Mouse (Mus musculus): ENCODE measurements around the gene Apoc3. TPM values are rescaled to one million over a fixed set of nuclear protein-coding genes. Genes with fewer than 3 reads are reported as not detected.

The Apoc3 gene
- polyA plus RNA-seq (2015; fragmentation: Nextera tagmentation; extraction: Ambion mirVana): not detected in 2 replicates

DNA sequence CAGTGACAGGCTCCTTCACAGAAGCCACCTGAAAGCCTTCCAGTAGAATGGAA lies at the start of gene Apoc3:
Gene Apoc3, minus strand, starts transcription at position 41 of the 53 bp plus-strand sequence.
- H3K9me3 ChIP-seq: no peaks in the 10 kb centered on the region
- no peak within 1 kb of the TSS for H3K4me3 ChIP-seq (replicated peaks)
- H3K4me2 ChIP-seq (replicated peaks): no peak within 1 kb of the TSS
- H3K4me1 ChIP-seq (replicated peaks): peaks cover 4% of the 10 kb centered on the region
- no peak within 1 kb of the TSS for H3K9ac ChIP-seq (replicated peaks)
- H3K27me3 ChIP-seq: peaks cover 3% of the 10 kb centered on the region; the same call in 1 of the 2 replicates
- no peak for ATAC-seq
- no peak within 1 kb of the TSS for H3K27ac ChIP-seq
- H3K36me3 ChIP-seq: no peaks in the 10 kb centered on the region

DNA sequence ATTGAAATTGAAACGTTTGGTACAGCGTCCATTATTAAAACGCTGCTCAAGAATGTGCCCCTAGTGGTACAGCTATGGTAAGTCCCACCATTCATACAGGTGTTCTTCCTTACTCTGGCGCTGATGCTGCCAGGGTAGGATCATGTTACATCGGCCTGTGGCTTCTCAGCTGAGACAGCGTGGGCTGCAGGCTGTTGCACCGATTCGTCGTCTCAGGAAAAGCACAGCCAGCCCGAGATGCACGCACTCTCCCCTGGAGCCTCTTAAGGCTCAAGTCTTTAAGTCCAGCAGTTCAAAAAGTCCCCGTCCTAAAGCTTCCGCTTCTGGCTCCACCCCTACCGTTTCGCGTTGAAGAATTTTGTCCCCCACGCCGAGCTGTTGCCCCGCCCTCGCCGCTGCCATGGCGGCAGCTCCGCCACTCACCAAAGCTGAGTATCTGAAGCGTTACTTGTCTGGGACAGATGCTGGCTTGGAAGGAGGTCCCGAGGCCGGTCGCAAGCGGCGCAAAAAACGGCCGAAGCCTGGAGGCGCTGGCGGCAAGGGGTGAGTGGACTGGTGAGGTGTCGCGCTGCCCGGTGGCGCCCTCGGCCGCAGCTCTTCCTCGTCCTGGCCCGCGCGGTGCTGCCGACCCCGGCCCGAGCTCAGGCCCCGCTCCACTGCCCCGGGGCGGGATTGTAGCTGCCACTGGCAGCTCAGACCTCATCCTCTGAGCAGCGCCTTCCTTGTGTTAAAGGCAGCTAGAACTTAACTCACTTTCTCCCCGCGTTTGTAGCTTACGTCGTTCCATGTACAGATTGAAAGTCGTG lies 47.4 kb upstream of the Apoc3 start, which contains the start of gene Bud13:
Gene Bud13, plus strand, starts transcription at position 378 of the 806 bp plus-strand sequence.
- Histone ChIP-seq H3K4me3 (replicated peaks) (peak within 1 kb of the TSS; percentile 75), H3K36me3 (peaks cover 52% of the 10 kb centered on the region), H3K9ac (replicated peaks) (peak within 1 kb of the TSS; percentile 82), H3K4me1 (replicated peaks) (peaks cover 21% of the 10 kb centered on the region), H3K4me2 (replicated peaks) (peak within 1 kb of the TSS; percentile 74), H3K27ac (peak within 1 kb of the TSS; percentile 75), H3K27me3 (no peaks in the 10 kb centered on the region), H3K9me3 (no peaks in the 10 kb centered on the region)
- ATAC-seq: peak; percentile 93
- WGBS: 1% methylated on average over 55 of the region's 55 CpGs

GRCm38 (mm10) chr9:46274494-46274893 lies 39.1 kb upstream of the Apoc3 start:
- Histone ChIP-seq H3K9me3 (no peaks in the 10 kb centered on the region), H3K4me2 (replicated peaks) (peak overlapping the region; percentile 98; the same call in 1 of the 2 replicates), H3K9ac (replicated peaks) (no peak overlapping the region), H3K27ac (no peak overlapping the region), H3K36me3 (peaks cover 49% of the 10 kb centered on the region), H3K4me1 (replicated peaks) (peaks cover 16% of the 10 kb centered on the region), H3K4me3 (replicated peaks) (no peak overlapping the region), H3K27me3 (peaks cover 19% of the 10 kb centered on the region)
- 93% methylated on average over 9 of the region's 9 CpGs for WGBS
- no peak for ATAC-seq

GRCm38 (mm10) chr9:46272677-46273454 lies 37.4 kb upstream of the Apoc3 start, which contains the start of gene Zpr1:
TSS of gene Zpr1 (plus strand) at chr9:46273064.
- peak within 1 kb of the TSS; percentile 61 for H3K27ac ChIP-seq
- peak; percentile 98 for ATAC-seq

GRCm38 (mm10) chr9:46272070-46272469 lies 36.6 kb upstream of the Apoc3 start:
- ATAC-seq: no peak
- Histone ChIP-seq H3K4me3 (replicated peaks) (peak overlapping the region; percentile 84; the same call in 1 of the 2 replicates), H3K4me1 (replicated peaks) (peaks cover 16% of the 10 kb centered on the region), H3K9me3 (no peaks in the 10 kb centered on the region), H3K36me3 (peaks cover 27% of the 10 kb centered on the region), H3K4me2 (replicated peaks) (peak overlapping the region; percentile 98; the same call in 1 of the 2 replicates), H3K9ac (replicated peaks) (no peak overlapping the region), H3K27ac (no peak overlapping the region), H3K27me3 (peaks cover 25% of the 10 kb centered on the region)
- 92% methylated on average over 9 of the region's 9 CpGs for WGBS

More at GRCm38 (mm10) chr9:46272677-46273454, 37.4 kb upstream of the Apoc3 start, which contains the start of gene Zpr1:
- Histone ChIP-seq H3K4me3 (replicated peaks) (peak within 1 kb of the TSS; percentile 84), H3K4me2 (replicated peaks) (peak within 1 kb of the TSS; percentile 98), H3K9me3 (no peaks in the 10 kb centered on the region), H3K9ac (replicated peaks) (peak within 1 kb of the TSS; percentile 84), H3K36me3 (peaks cover 35% of the 10 kb centered on the region), H3K4me1 (replicated peaks) (peaks cover 16% of the 10 kb centered on the region), H3K27me3 (peaks cover 25% of the 10 kb centered on the region)
- 5% methylated on average over 45 of the region's 45 CpGs for WGBS

- no peak overlapping the region for H3K4me2 ChIP-seq (replicated peaks)
- H3K4me3 ChIP-seq (replicated peaks): no peak overlapping the region
- no peak overlapping the region for H3K9ac ChIP-seq (replicated peaks)
- peaks cover 25% of the 10 kb centered on the region for H3K27me3 ChIP-seq
- 93% methylated on average over 4 of the region's 4 CpGs for WGBS
- H3K9me3 ChIP-seq: no peaks in the 10 kb centered on the region
- H3K36me3 ChIP-seq: peaks cover 14% of the 10 kb centered on the region
- ATAC-seq: no peak
- no peak overlapping the region for H3K27ac ChIP-seq
- H3K4me1 ChIP-seq (replicated peaks): peaks cover 16% of the 10 kb centered on the region
Observed at GRCm38 (mm10) chr9:46270782-46271181, 35.3 kb upstream of the Apoc3 start.

GRCm38 (mm10) chr9:46269125-46269524 lies 33.7 kb upstream of the Apoc3 start:
- H3K4me2 ChIP-seq (replicated peaks): no peak overlapping the region
- no peaks in the 10 kb centered on the region for H3K36me3 ChIP-seq
- no peak overlapping the region for H3K27ac ChIP-seq
- H3K9me3 ChIP-seq: no peaks in the 10 kb centered on the region
- H3K9ac ChIP-seq (replicated peaks): no peak overlapping the region
- 80% methylated on average over 5 of the region's 5 CpGs for WGBS
- H3K4me3 ChIP-seq (replicated peaks): no peak overlapping the region
- H3K27me3 ChIP-seq: peaks cover 25% of the 10 kb centered on the region
- peaks cover 11% of the 10 kb centered on the region for H3K4me1 ChIP-seq (replicated peaks)
- ATAC-seq: no peak

DNA sequence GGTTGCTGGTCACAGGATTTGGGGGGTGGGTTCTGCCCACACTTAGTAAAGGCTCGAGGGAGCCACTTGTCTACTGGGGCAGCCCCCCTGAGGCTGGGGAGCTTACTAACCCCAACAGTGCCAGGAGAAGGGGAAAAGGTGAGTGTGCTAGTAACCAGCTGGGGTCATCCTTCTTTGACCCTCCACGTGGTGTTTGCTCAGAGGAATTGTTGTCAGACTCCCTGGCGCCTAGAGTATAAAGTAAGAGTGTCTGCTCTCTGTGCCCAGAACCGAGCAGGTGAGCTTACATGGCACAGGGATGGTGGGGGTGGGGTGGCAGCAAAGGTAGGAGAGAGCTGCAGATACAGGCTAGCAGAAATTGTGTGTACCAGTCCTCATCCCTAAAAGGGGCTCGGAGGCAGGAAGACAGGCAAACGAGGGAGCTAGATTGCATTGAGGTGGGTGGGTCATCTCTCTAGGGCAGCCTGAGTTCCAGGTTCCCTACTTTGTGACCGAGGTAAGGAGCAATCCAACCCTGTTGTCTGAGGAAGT lies 33.0 kb upstream of the Apoc3 start, which contains the start of gene Apoa5:
Gene Apoa5, plus strand, starts transcription at position 291 of the 531 bp plus-strand sequence.
- 64% methylated on average over 7 of the region's 7 CpGs for WGBS
- peaks cover 4% of the 10 kb centered on the region for H3K4me1 ChIP-seq (replicated peaks)
- peaks cover 25% of the 10 kb centered on the region for H3K27me3 ChIP-seq
- H3K36me3 ChIP-seq: no peaks in the 10 kb centered on the region
- H3K9me3 ChIP-seq: no peaks in the 10 kb centered on the region
- H3K4me3 ChIP-seq (replicated peaks): no peak within 1 kb of the TSS
- no peak for ATAC-seq
- no peak within 1 kb of the TSS for H3K9ac ChIP-seq (replicated peaks)
- no peak within 1 kb of the TSS for H3K27ac ChIP-seq
- no peak within 1 kb of the TSS for H3K4me2 ChIP-seq (replicated peaks)

- no peaks in the 10 kb centered on the region for H3K36me3 ChIP-seq
- no peak overlapping the region for H3K4me2 ChIP-seq (replicated peaks)
- no peak overlapping the region for H3K9ac ChIP-seq (replicated peaks)
- ATAC-seq: no peak
- WGBS: 88% methylated on average over 7 of the region's 7 CpGs
- H3K27ac ChIP-seq: no peak overlapping the region
- no peaks in the 10 kb centered on the region for H3K9me3 ChIP-seq
- H3K4me1 ChIP-seq (replicated peaks): no peaks in the 10 kb centered on the region
- H3K27me3 ChIP-seq: peaks cover 23% of the 10 kb centered on the region
- no peak overlapping the region for H3K4me3 ChIP-seq (replicated peaks)
Observed at GRCm38 (mm10) chr9:46261131-46261530, 25.7 kb upstream of the Apoc3 start.

- ATAC-seq: no peak
- no peak overlapping the region for H3K4me2 ChIP-seq (replicated peaks)
- WGBS: 90% methylated on average over 6 of the region's 6 CpGs
- no peaks in the 10 kb centered on the region for H3K9me3 ChIP-seq
- H3K9ac ChIP-seq (replicated peaks): no peak overlapping the region
- no peak overlapping the region for H3K27ac ChIP-seq
- no peaks in the 10 kb centered on the region for H3K36me3 ChIP-seq
- H3K27me3 ChIP-seq: peaks cover 27% of the 10 kb centered on the region
- no peak overlapping the region for H3K4me3 ChIP-seq (replicated peaks)
- no peaks in the 10 kb centered on the region for H3K4me1 ChIP-seq (replicated peaks)
Observed at GRCm38 (mm10) chr9:46259111-46259510, 23.7 kb upstream of the Apoc3 start.

GRCm38 (mm10) chr9:46257546-46257945 lies 22.1 kb upstream of the Apoc3 start:
- Histone ChIP-seq H3K4me1 (replicated peaks) (no peaks in the 10 kb centered on the region), H3K27ac (no peak overlapping the region), H3K4me3 (replicated peaks) (no peak overlapping the region), H3K27me3 (peaks cover 39% of the 10 kb centered on the region), H3K4me2 (replicated peaks) (no peak overlapping the region), H3K9me3 (no peaks in the 10 kb centered on the region), H3K36me3 (no peaks in the 10 kb centered on the region), H3K9ac (replicated peaks) (no peak overlapping the region)
- 90% methylated on average over 3 of the region's 3 CpGs for WGBS
- no peak for ATAC-seq

Data from midbrain, embryonic 13.5 days (tissue).